Mouse (Mus musculus) bone marrow, adult 2 months (tissue): ENCODE data around the gene Akr1c21.

Source experiments
- CTCF ChIP-seq: fragments of 200-500 bp; IDR thresholded peaks from 2 replicates; pipeline ENCODE4 v1.5.1; 2011; ENCODE audit warnings: low read length, control low read depth; ENCODE audit not compliant: control insufficient read depth, insufficient read depth
- POLR2A ChIP-seq: fragments of 200-500 bp; IDR thresholded peaks from 2 replicates; pipeline ENCODE4 v1.6.1; 2011; ENCODE audit warnings: low read depth, mild to moderate bottlenecking, control low read depth, low read length, borderline replicate concordance; ENCODE audit not compliant: control insufficient read depth

- TF ChIP-seq CTCF (no peak), POLR2A (no peak)
Measured at GRCm38 (mm10) chr13:4576921-4577320, 3.0 kb downstream of the Akr1c21 start.
